Mouse (Mus musculus): ENCODE data around the gene Mroh2a. TPM values are rescaled to one million over a fixed set of nuclear protein-coding genes. Genes with fewer than 3 reads are reported as not detected.

Gene Mroh2a
- total and polyA plus RNA-seq, 2 experiments, result 0.82 to 1.0 TPM

DNA sequence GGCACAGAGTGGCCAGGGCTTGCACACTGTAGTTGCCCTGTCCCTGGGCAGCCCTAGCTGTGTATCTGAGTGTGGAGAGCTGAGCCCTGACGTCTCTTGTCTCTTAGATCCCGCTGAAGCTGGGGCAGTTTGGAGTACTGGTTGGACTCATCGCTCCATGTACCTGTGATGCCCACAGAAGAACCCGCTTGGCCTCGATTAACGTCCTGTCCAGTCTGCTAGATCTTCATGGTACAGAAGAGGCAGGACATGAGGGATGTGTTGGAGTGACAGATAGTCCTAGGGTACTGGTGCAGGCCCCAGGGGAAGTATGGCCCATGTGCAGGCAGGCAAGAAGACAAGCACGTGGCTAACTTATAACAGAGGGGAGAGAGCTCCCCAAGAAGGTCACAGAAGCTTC is 22.8 kb downstream of the Mroh2a start:
- DNase-seq (ENCODE audit: extremely low read depth, low read depth, low spot score), result no peak
- H3K36me3 ChIP-seq (ENCODE audit: control insufficient read depth, insufficient read depth, low read length), result no peaks in the 10 kb centered on the region
- no peaks in the 10 kb centered on the region for H3K79me2 ChIP-seq (ENCODE audit: control insufficient read depth, insufficient read depth, low read length)
- no peak for TF ChIP-seq POLR2A (IDR thresholded peaks at IDR 0.05; ENCODE audit: extremely low read depth, insufficient read depth, low read length)
- TF ChIP-seq CTCF (IDR thresholded peaks at IDR 0.05; ENCODE audit: low read depth, low read length), result no peak
- H3K4me1 ChIP-seq (ENCODE audit: control insufficient read depth, insufficient read depth, low read length), result peaks cover 11% of the 10 kb centered on the region
- 81% methylated on average over 7 of the region's 7 CpGs for WGBS
- H3K27me3 ChIP-seq (ENCODE audit: control insufficient read depth, insufficient read depth, low read length), result no peaks in the 10 kb centered on the region
- H3K9ac ChIP-seq (ENCODE audit: low read depth, low read length), result no peak overlapping the region
- no peak overlapping the region for H3K27ac ChIP-seq (replicated peaks; ENCODE audit: insufficient read depth, low read depth, low read length)
- H3K4me3 ChIP-seq (ENCODE audit: insufficient read depth, low read depth, low read length), result no peak overlapping the region

DNA sequence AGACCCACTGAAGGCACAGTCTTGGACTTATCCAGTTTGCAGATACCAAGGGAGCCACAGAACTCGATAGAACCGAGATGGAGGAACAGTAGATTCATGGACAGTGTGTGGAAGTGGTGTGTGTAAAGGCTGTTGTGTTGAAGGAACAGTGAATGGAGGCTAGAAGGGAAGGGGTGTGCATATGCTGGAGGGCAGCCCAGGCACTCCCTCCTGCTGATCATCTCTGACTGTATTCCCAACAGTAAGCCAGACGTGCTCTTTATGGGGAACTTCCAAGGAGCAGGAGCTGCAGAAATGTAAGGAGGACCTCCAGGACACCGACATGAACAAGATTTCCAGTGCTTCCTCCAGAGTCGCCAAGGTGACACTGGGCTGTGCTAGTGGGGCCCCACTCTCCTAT is 23.2 kb downstream of the Mroh2a start:
- Histone ChIP-seq H3K27me3 (ENCODE audit: control insufficient read depth, insufficient read depth, low read length) (no peaks in the 10 kb centered on the region), H3K4me1 (ENCODE audit: control insufficient read depth, insufficient read depth, low read length) (peaks cover 11% of the 10 kb centered on the region), H3K79me2 (ENCODE audit: control insufficient read depth, insufficient read depth, low read length) (no peaks in the 10 kb centered on the region), H3K27ac (replicated peaks; ENCODE audit: insufficient read depth, low read depth, low read length) (no peak overlapping the region), H3K9ac (ENCODE audit: low read depth, low read length) (no peak overlapping the region), H3K4me3 (ENCODE audit: insufficient read depth, low read depth, low read length) (no peak overlapping the region), H3K36me3 (ENCODE audit: control insufficient read depth, insufficient read depth, low read length) (no peaks in the 10 kb centered on the region)
- WGBS, result 85% methylated on average over 5 of the region's 5 CpGs
- TF ChIP-seq CTCF (IDR thresholded peaks at IDR 0.05; ENCODE audit: low read depth, low read length) (no peak), POLR2A (IDR thresholded peaks at IDR 0.05; ENCODE audit: extremely low read depth, insufficient read depth, low read length) (no peak)
- DNase-seq (ENCODE audit: extremely low read depth, low read depth, low spot score), result no peak

DNA sequence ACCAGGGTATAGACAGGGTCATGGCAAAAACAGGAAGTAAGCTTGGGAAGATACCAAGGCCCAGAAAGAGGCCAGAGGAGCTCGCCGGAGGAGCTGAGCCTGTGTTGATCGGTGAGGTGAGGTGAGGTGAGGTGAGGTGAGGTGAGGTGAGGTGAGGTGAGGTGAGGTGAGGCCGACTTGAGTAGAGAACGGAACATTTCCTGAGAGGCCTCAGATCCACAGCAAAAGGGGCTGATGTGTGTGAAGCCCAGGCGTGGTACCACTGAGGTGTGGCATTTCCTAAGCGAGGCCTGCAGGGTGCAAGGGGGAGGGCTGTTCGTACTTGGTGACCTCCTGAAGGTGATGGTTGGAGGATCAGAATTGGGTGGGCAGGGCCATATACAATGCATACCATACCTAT is 26.3 kb downstream of the Mroh2a start:
- TF ChIP-seq CTCF (IDR thresholded peaks at IDR 0.05; ENCODE audit: low read depth, low read length), result no peak
- no peak for TF ChIP-seq POLR2A (IDR thresholded peaks at IDR 0.05; ENCODE audit: extremely low read depth, insufficient read depth, low read length)
- H3K9ac ChIP-seq (ENCODE audit: low read depth, low read length), result no peak overlapping the region
- H3K79me2 ChIP-seq (ENCODE audit: control insufficient read depth, insufficient read depth, low read length), result no peaks in the 10 kb centered on the region
- DNase-seq (ENCODE audit: extremely low read depth, low read depth, low spot score), result peak; percentile 62
- H3K4me1 ChIP-seq (ENCODE audit: control insufficient read depth, insufficient read depth, low read length), result peaks cover 11% of the 10 kb centered on the region
- WGBS, result 44% methylated on average over 8 of the region's 8 CpGs
- H3K36me3 ChIP-seq (ENCODE audit: control insufficient read depth, insufficient read depth, low read length), result no peaks in the 10 kb centered on the region
- H3K4me3 ChIP-seq (ENCODE audit: insufficient read depth, low read depth, low read length), result no peak overlapping the region
- H3K27ac ChIP-seq (replicated peaks; ENCODE audit: insufficient read depth, low read depth, low read length), result peak overlapping the region; percentile 0
- H3K27me3 ChIP-seq (ENCODE audit: control insufficient read depth, insufficient read depth, low read length), result no peaks in the 10 kb centered on the region

DNA sequence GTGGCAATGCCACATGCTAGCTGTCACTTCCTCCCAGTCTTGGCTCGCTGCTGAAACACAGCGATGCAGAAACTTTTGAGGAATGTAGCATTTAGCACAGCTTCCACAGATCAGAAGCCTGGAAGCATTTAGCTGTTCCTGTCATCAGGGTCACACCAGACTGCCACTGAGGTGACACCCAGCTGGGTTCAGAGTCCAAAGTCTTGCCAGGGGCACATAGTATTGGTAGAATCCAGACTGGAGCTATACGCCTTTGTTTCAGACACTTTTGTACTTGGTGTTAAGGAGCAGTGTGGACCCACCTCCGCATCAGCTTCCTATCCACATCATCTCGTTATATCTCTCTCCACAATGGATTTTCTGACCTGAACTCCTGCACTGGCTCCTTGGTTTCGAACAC is 26.8 kb downstream of the Mroh2a start:
- WGBS, result 44% methylated on average over 6 of the region's 6 CpGs
- Histone ChIP-seq H3K36me3 (ENCODE audit: control insufficient read depth, insufficient read depth, low read length) (no peaks in the 10 kb centered on the region), H3K4me1 (ENCODE audit: control insufficient read depth, insufficient read depth, low read length) (peaks cover 11% of the 10 kb centered on the region), H3K27ac (replicated peaks; ENCODE audit: insufficient read depth, low read depth, low read length) (peak overlapping the region; percentile 2; the same call in 1 of the 2 replicates), H3K79me2 (ENCODE audit: control insufficient read depth, insufficient read depth, low read length) (no peaks in the 10 kb centered on the region), H3K4me3 (ENCODE audit: insufficient read depth, low read depth, low read length) (no peak overlapping the region), H3K27me3 (ENCODE audit: control insufficient read depth, insufficient read depth, low read length) (no peaks in the 10 kb centered on the region), H3K9ac (ENCODE audit: low read depth, low read length) (no peak overlapping the region)
- TF ChIP-seq CTCF (IDR thresholded peaks at IDR 0.05; ENCODE audit: low read depth, low read length) (no peak), POLR2A (IDR thresholded peaks at IDR 0.05; ENCODE audit: extremely low read depth, insufficient read depth, low read length) (no peak)
- DNase-seq (ENCODE audit: extremely low read depth, low read depth, low spot score), result peak; percentile 98

DNA sequence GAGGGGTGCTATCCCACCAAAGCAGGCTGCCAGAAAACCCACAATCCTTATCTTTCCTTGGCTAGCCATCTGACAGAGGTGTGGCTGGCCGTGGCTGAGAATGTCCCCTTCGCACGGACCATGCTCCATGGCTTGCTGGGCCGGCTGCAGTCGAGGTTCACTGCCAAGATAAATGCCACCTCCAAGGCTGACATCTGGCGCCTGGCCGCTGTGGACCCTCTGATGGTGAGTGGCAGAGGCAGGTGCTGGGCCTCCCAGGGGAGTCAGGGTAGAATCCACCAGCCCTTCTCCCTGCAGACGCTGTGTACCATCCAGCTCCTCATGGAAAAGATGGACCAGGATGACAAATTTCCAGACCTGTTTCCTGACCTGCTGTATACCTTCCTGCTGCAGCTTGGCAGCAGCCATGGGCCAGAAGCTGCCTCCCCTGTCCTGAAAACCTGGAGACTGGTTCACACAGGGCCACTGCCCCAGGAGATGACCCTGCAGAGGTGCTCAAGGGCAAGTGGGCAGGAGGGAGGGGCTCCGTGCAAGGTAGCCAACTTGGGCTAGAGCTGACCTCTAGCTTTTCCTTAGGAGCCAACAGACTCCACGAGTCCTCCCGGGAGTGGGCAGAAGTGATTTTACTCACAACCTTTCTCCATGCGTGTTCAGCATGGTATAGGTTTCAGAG is 28.1 kb downstream of the Mroh2a start:
- no peak overlapping the region for H3K4me3 ChIP-seq (ENCODE audit: insufficient read depth, low read depth, low read length)
- H3K9ac ChIP-seq (ENCODE audit: low read depth, low read length), result no peak overlapping the region
- H3K27ac ChIP-seq (replicated peaks; ENCODE audit: insufficient read depth, low read depth, low read length), result no peak overlapping the region
- 87% methylated on average over 12 of the region's 12 CpGs for WGBS
- DNase-seq (ENCODE audit: extremely low read depth, low read depth, low spot score), result no peak
- peaks cover 21% of the 10 kb centered on the region for H3K4me1 ChIP-seq (ENCODE audit: control insufficient read depth, insufficient read depth, low read length)
- H3K27me3 ChIP-seq (ENCODE audit: control insufficient read depth, insufficient read depth, low read length), result no peaks in the 10 kb centered on the region
- TF ChIP-seq CTCF (IDR thresholded peaks at IDR 0.05; ENCODE audit: low read depth, low read length), result no peak
- no peak for TF ChIP-seq POLR2A (IDR thresholded peaks at IDR 0.05; ENCODE audit: extremely low read depth, insufficient read depth, low read length)
- H3K79me2 ChIP-seq (ENCODE audit: control insufficient read depth, insufficient read depth, low read length), result no peaks in the 10 kb centered on the region
- H3K36me3 ChIP-seq (ENCODE audit: control insufficient read depth, insufficient read depth, low read length), result no peaks in the 10 kb centered on the region

DNA sequence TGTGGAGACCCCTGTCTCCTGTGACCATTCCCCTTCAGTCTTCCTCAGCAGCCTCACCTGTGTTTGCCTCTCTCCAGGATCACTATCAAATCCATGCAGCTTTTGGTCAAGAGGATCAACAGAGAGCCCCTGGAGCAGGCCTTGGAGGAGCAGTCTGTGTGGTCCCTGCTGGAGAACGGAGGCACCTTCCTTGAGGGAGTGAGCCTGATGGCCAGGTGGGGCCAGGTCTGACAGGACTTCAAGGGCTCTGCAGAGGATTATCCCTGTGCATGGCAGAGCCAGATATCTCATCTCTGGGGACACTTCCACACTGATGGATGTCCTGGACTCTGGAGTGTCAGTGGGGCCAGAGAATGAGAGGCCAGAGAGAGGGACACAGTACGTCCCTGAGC is 28.7 kb downstream of the Mroh2a start:
- 61% methylated on average over 2 of the region's 2 CpGs for WGBS

More for the DNA sequence above, 28.7 kb downstream of the Mroh2a start:
- H3K27me3 ChIP-seq (ENCODE audit: control insufficient read depth, insufficient read depth, low read length), result no peaks in the 10 kb centered on the region
- H3K9ac ChIP-seq (ENCODE audit: low read depth, low read length), result no peak overlapping the region
- H3K36me3 ChIP-seq (ENCODE audit: control insufficient read depth, insufficient read depth, low read length), result no peaks in the 10 kb centered on the region
- TF ChIP-seq POLR2A (IDR thresholded peaks at IDR 0.05; ENCODE audit: extremely low read depth, insufficient read depth, low read length) (no peak), CTCF (IDR thresholded peaks at IDR 0.05; ENCODE audit: low read depth, low read length) (no peak)
- no peak overlapping the region for H3K4me3 ChIP-seq (ENCODE audit: insufficient read depth, low read depth, low read length)
- DNase-seq (ENCODE audit: extremely low read depth, low read depth, low spot score), result no peak
- peaks cover 25% of the 10 kb centered on the region for H3K4me1 ChIP-seq (ENCODE audit: control insufficient read depth, insufficient read depth, low read length)
- no peak overlapping the region for H3K27ac ChIP-seq (replicated peaks; ENCODE audit: insufficient read depth, low read depth, low read length)
- H3K79me2 ChIP-seq (ENCODE audit: control insufficient read depth, insufficient read depth, low read length), result no peaks in the 10 kb centered on the region

All from liver, adult 2 months (tissue).